Comparison of ENCODE assay signal across 8 mouse cellular contexts in genomic region chr17:26715916-26716717, GRCm38 (mm10). TPM values are rescaled to one million over a fixed set of nuclear protein-coding genes. Genes with fewer than 3 reads are reported as not detected.
DNase-seq lines count a peak whose midpoint lies in the region; ATAC-seq and TF ChIP-seq lines count a peak whose summit lies in the region.

No protein-coding gene starts in this region.

- peak overlapping the region; percentile 93 for H3K9ac ChIP-seq in ES-Bruce4 (ENCODE audit: low read depth, poor library complexity, severe bottlenecking)
- peak overlapping the region; percentile 81 for H3K9ac ChIP-seq in forebrain, embryonic 13.5 days
- peak overlapping the region; percentile 91 for H3K9ac ChIP-seq in liver, postnatal 0 days (replicated peaks)
- peak overlapping the region; percentile 70 for H3K9ac ChIP-seq in neural tube, embryonic 14.5 days (replicated peaks; ENCODE audit: low read depth, low read length)

- H3K36me3 ChIP-seq in ES-Bruce4 (ENCODE audit: control insufficient read depth, insufficient read depth, low read length, poor library complexity, severe bottlenecking), result no peaks in the 10 kb centered on the region
- H3K36me3 ChIP-seq in forebrain, embryonic 13.5 days (ENCODE audit: poor library complexity, severe bottlenecking), result no peaks in the 10 kb centered on the region
- peaks cover 6% of the 10 kb centered on the region; the same call in 1 of the 2 replicates for H3K36me3 ChIP-seq in liver, postnatal 0 days (replicated peaks; ENCODE audit: insufficient read depth, low read length)
- H3K36me3 ChIP-seq in neural tube, embryonic 14.5 days (ENCODE audit: control insufficient read depth, insufficient read depth, low read length), result no peaks in the 10 kb centered on the region

- peak; percentile 92 for ATAC-seq in cerebellum, adult (ENCODE audit: insufficient number of reproducible peaks, low FRiP score, low TSS enrichment)
- ATAC-seq in forebrain, embryonic 13.5 days, result peak; percentile 98
- ATAC-seq in liver, postnatal 0 days, result peak; percentile 95
- peak; percentile 98 for ATAC-seq in neural tube, embryonic 14.5 days (ENCODE audit: low read depth)

- H3K4me3 ChIP-seq in ES-Bruce4 (ENCODE audit: low read depth, low read length), result peak overlapping the region; percentile 95
- peak overlapping the region; percentile 93 for H3K4me3 ChIP-seq in forebrain, embryonic 13.5 days
- peak overlapping the region; percentile 100 for H3K4me3 ChIP-seq in liver, postnatal 0 days (ENCODE audit: low read depth, low read length)
- H3K4me3 ChIP-seq in neural tube, embryonic 14.5 days (ENCODE audit: low read depth, low read length), result peak overlapping the region; percentile 95

- H3K4me1 ChIP-seq in ES-Bruce4 (ENCODE audit: control insufficient read depth, insufficient read depth, low read length), result no peaks in the 10 kb centered on the region
- H3K4me1 ChIP-seq in forebrain, embryonic 13.5 days, result peaks cover 12% of the 10 kb centered on the region; the same call in 1 of the 2 replicates
- peaks cover 11% of the 10 kb centered on the region for H3K4me1 ChIP-seq in liver, postnatal 0 days (ENCODE audit: insufficient read depth)
- peaks cover 7% of the 10 kb centered on the region for H3K4me1 ChIP-seq in neural tube, embryonic 14.5 days (ENCODE audit: control insufficient read depth, insufficient read depth, low read length)

- peak overlapping the region; percentile 76 for H3K4me2 ChIP-seq in forebrain, embryonic 13.5 days
- peak overlapping the region; percentile 77 for H3K4me2 ChIP-seq in liver, postnatal 0 days (ENCODE audit: low read depth, low read length)
- H3K4me2 ChIP-seq in neural tube, embryonic 14.5 days (ENCODE audit: low read depth, low read length), result peak overlapping the region; percentile 49

- DNase-seq in heart, postnatal 10 days, result peak; percentile 95 to 97
- peak; percentile 82 for DNase-seq in large intestine, adult 2 months (ENCODE audit: low read depth, low spot score)
- peak; percentile 98 for DNase-seq in liver, postnatal 0 days
- peak; percentile 93 for DNase-seq in testis, postnatal 10 days (ENCODE audit: low spot score)

- H3K9me3 ChIP-seq in ES-Bruce4 (replicated peaks; ENCODE audit: control insufficient read depth, insufficient read depth, low read length, poor library complexity, severe bottlenecking), result no peaks in the 10 kb centered on the region
- no peaks in the 10 kb centered on the region for H3K9me3 ChIP-seq in forebrain, embryonic 13.5 days (replicated peaks)
- H3K9me3 ChIP-seq in liver, postnatal 0 days (ENCODE audit: low read length), result no peaks in the 10 kb centered on the region
- no peaks in the 10 kb centered on the region for H3K9me3 ChIP-seq in neural tube, embryonic 14.5 days (ENCODE audit: control insufficient read depth, low read length)

- peak overlapping the region; percentile 30; the same call in 1 of the 2 replicates for H3K27ac ChIP-seq in ES-Bruce4 (ENCODE audit: insufficient read depth, low read length)
- peak overlapping the region; percentile 68 for H3K27ac ChIP-seq in forebrain, embryonic 13.5 days
- H3K27ac ChIP-seq in liver, postnatal 0 days (ENCODE audit: low read depth), result peak overlapping the region; percentile 99
- peak overlapping the region; percentile 80 for H3K27ac ChIP-seq in neural tube, embryonic 14.5 days (ENCODE audit: low read depth, low read length)

- no peaks in the 10 kb centered on the region for H3K27me3 ChIP-seq in ES-Bruce4 (ENCODE audit: control insufficient read depth, insufficient read depth, low read length, poor library complexity, severe bottlenecking)
- no peaks in the 10 kb centered on the region for H3K27me3 ChIP-seq in forebrain, embryonic 13.5 days
- H3K27me3 ChIP-seq in liver, postnatal 0 days (ENCODE audit: insufficient read depth, low read length), result no peaks in the 10 kb centered on the region
- no peaks in the 10 kb centered on the region for H3K27me3 ChIP-seq in neural tube, embryonic 14.5 days (ENCODE audit: control insufficient read depth, insufficient read depth, low read length)

- no peak for TF ChIP-seq CTCF in ES-Bruce4 (IDR thresholded peaks at IDR 0.05; ENCODE audit: low read depth, low read length)
- no peak for TF ChIP-seq CTCF in liver, postnatal 0 days (IDR thresholded peaks at IDR 0.05; ENCODE audit: low read depth)

- TF ChIP-seq POLR2A in ES-Bruce4 (IDR thresholded peaks at IDR 0.05; ENCODE audit: insufficient read depth, low read length), result no peak

- no peak for TF ChIP-seq EP300 in ES-Bruce4 (IDR thresholded peaks at IDR 0.05; ENCODE audit: insufficient read depth, low read depth, low read length)
- peak; percentile 85 for TF ChIP-seq EP300 in liver, postnatal 0 days (IDR thresholded peaks at IDR 0.05; ENCODE audit: low read depth)

- WGBS in forebrain, embryonic 13.5 days, result under 1% methylated on average over 57 of the region's 75 CpGs
- WGBS in large intestine, adult 2 months, result under 1% methylated on average over 66 of the region's 75 CpGs
- under 1% methylated on average over 44 of the region's 75 CpGs for WGBS in liver, postnatal 0 days (ENCODE audit: insufficient replicate concordance)
- WGBS in neural tube, embryonic 14.5 days, result under 1% methylated on average over 37 of the region's 75 CpGs

- intact Hi-C loops in heart, postnatal 10 days (cut with DNase I), result loop anchor here (5.0 kb wide), 2 partner anchors 39 to 254 kb away; no protein-coding TSS in a partner anchor

RNA-seq across cellular contexts. Expression of gene Crebrf, which starts 0.7 kb away (rescaled TPM):
- polyA plus RNA-seq in ES-Bruce4 (2011; ENCODE audit: insufficient read depth, insufficient read length, low read depth, missing spikeins), result 18.6 and 21.4 TPM in 2 replicates
- polyA plus RNA-seq in forebrain, embryonic 13.5 days (2015; fragmentation: Nextera tagmentation; extraction: Ambion mirVana), result 11.1 and 13.8 TPM in 2 replicates
- total RNA-seq in heart, postnatal 10 days (2021), result 10 to 100 TPM; 31.8 to 36.0 TPM
- 2.7 and 3.6 TPM in 2 replicates for polyA plus RNA-seq in large intestine, adult 2 months (2012; rRNA removed)
- 5.8 and 7.5 TPM in 2 replicates for polyA plus RNA-seq in liver, postnatal 0 days (2015; fragmentation: Nextera tagmentation; extraction: Ambion mirVana)
- 9.1 and 15.1 TPM in 2 replicates for polyA plus RNA-seq in neural tube, embryonic 14.5 days (2014; fragmentation: Nextera tagmentation; extraction: Ambion mirVana)

RNA-seq across cellular contexts. Expression of gene Atp6v0e, which starts 53.1 kb away (rescaled TPM):
- 100 and 118 TPM in 2 replicates for polyA plus RNA-seq in ES-Bruce4 (2011; ENCODE audit: insufficient read depth, insufficient read length, low read depth, missing spikeins)
- 139 and 144 TPM in 2 replicates for polyA plus RNA-seq in forebrain, embryonic 13.5 days (2015; fragmentation: Nextera tagmentation; extraction: Ambion mirVana)
- total RNA-seq in heart, postnatal 10 days (2021), result 10 to 100 TPM; 87.1 to 87.8 TPM
- 194 and 219 TPM in 2 replicates for polyA plus RNA-seq in large intestine, adult 2 months (2012; rRNA removed)
- polyA plus RNA-seq in liver, postnatal 0 days (2015; fragmentation: Nextera tagmentation; extraction: Ambion mirVana), result 122 and 126 TPM in 2 replicates
- polyA plus RNA-seq in neural tube, embryonic 14.5 days (2014; fragmentation: Nextera tagmentation; extraction: Ambion mirVana), result 76.5 and 85.8 TPM in 2 replicates

Comparison
In these comparisons a context has a peak if more than half of its experiments do, and no peak if none do; other contexts are left out.
1. Peak in every context shown above with its lines: DNase-seq, ATAC-seq, H3K4me3 ChIP-seq and H3K27ac ChIP-seq.
2. H3K27ac ChIP-seq: peak in every context shown above with its lines; median percentile 99 in liver, postnatal 0 days; 80 in neural tube, embryonic 14.5 days; 68 in forebrain, embryonic 13.5 days; 30 in ES-Bruce4.